9 mouse cellular contexts compared by ENCODE assay signal in the genomic region with DNA sequence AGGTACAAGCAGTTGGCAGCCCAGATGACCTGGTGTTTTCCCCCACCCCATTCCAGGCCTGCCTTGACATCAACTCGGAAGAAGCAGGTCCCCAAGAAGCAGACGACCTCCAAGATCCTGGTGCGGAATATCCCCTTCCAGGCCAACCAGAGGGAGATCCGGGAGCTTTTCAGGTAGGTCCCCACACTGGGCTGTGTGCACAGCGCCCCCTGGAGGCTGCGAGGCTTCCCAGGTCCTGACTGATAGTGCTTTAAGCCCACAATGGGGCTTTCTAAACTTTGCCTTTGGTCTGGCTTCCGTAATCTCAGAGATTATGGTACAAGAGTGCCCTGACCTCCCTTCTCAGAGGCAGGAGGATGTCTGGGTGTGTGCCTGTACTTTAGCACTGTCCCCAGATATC. TPM values are rescaled to one million over a fixed set of nuclear protein-coding genes. Genes with fewer than 3 reads are reported as not detected.
DNase-seq lines count a peak whose midpoint lies in the region; ATAC-seq and TF ChIP-seq lines count a peak whose summit lies in the region.
"Had no signal": no experiment of that assay in that cellular context is flagged by ENCODE, and none has a peak within 500 bp of the region (broad histone marks: within the 10 kb centered on the region; RNA-seq: fewer than 3 reads in every experiment).

No protein-coding gene starts in this region.

- H3K4me1 ChIP-seq in hindbrain, embryonic 11.5 days (replicated peaks; ENCODE audit: control insufficient read depth, insufficient read depth, low read length): 0 out of 2 replicates have a peak, but pooled peaks cover 2% of the 10 kb centered on the region
- peaks cover 31% of the 10 kb centered on the region for H3K4me1 ChIP-seq in hindbrain, embryonic 10.5 days (replicated peaks)
- peaks cover 11% of the 10 kb centered on the region for H3K4me1 ChIP-seq in thymus, adult 2 months (replicated peaks; ENCODE audit: control insufficient read depth, insufficient read depth, low read length)

- H3K9me3 ChIP-seq in hindbrain, embryonic 11.5 days (ENCODE audit: control insufficient read depth, low read length): no peaks in the 10 kb centered on the region
- no peaks in the 10 kb centered on the region for H3K9me3 ChIP-seq in hindbrain, embryonic 10.5 days
- H3K9me3 ChIP-seq: neural tube, embryonic 12.5 days had no signal

- 0 out of 2 replicates have a peak, but pooled peaks cover 3% of the 10 kb centered on the region for H3K36me3 ChIP-seq in hindbrain, embryonic 11.5 days (ENCODE audit: control insufficient read depth, insufficient read depth, low read length)
- peaks cover 63% of the 10 kb centered on the region for H3K36me3 ChIP-seq in hindbrain, embryonic 10.5 days
- peaks cover 5% of the 10 kb centered on the region for H3K36me3 ChIP-seq in thymus, adult 2 months (ENCODE audit: control insufficient read depth, insufficient read depth, low read length)

- H3K4me3 ChIP-seq in hindbrain, embryonic 11.5 days (ENCODE audit: low read depth, low read length): no peak overlapping the region
- H3K4me3 ChIP-seq in hindbrain, embryonic 10.5 days: no peak overlapping the region
- H3K4me3 ChIP-seq in thymus, adult 2 months (ENCODE audit: control insufficient read depth, insufficient read depth, low read length): no peak overlapping the region
- H3K4me3 ChIP-seq: neural tube, embryonic 12.5 days had no signal

- peak; percentile 59 for DNase-seq in hindbrain, embryonic 11.5 days (ENCODE audit: low spot score)
- DNase-seq in hindbrain, embryonic 10.5 days (ENCODE audit: low spot score): no peak
- DNase-seq in thymus, adult 2 months: peak; percentile 37
- no peak for DNase-seq in thymus, adult 18-20 months
- peak; percentile 40 for DNase-seq in induced T-regulatory cell, adult 2 months (ENCODE audit: low read depth)
- peak; percentile 81 for DNase-seq in thymus, postnatal 4 days
- DNase-seq in cerebellum, adult 11 months: no peak
- no peak for DNase-seq in cerebellum, adult 9-10 months

- 59% methylated on average over 7 of the region's 7 CpGs for WGBS in hindbrain, embryonic 11.5 days
- 55% methylated on average over 7 of the region's 7 CpGs for WGBS in hindbrain, embryonic 10.5 days
- WGBS in thymus, adult 2 months: 86% methylated on average over 7 of the region's 7 CpGs

- ATAC-seq in hindbrain, embryonic 11.5 days (ENCODE audit: low FRiP score): no peak

- no peak overlapping the region for H3K4me2 ChIP-seq in hindbrain, embryonic 11.5 days (replicated peaks; ENCODE audit: low read depth, low read length)
- H3K4me2 ChIP-seq: neural tube, embryonic 12.5 days had no signal

- H3K27ac ChIP-seq in hindbrain, embryonic 11.5 days (ENCODE audit: low read depth, low read length): no peak overlapping the region
- no peak overlapping the region for H3K27ac ChIP-seq in hindbrain, embryonic 10.5 days
- no peak overlapping the region for H3K27ac ChIP-seq in thymus, adult 2 months (ENCODE audit: control insufficient read depth, insufficient read depth, low read length)
- H3K27ac ChIP-seq: neural tube, embryonic 12.5 days had no signal

- H3K9ac ChIP-seq in hindbrain, embryonic 11.5 days (ENCODE audit: low read depth, low read length): no peak overlapping the region
- H3K9ac ChIP-seq: neural tube, embryonic 12.5 days had no signal

- no peaks in the 10 kb centered on the region for H3K27me3 ChIP-seq in hindbrain, embryonic 11.5 days (ENCODE audit: control insufficient read depth, insufficient read depth, low read length)
- peaks cover 24% of the 10 kb centered on the region; the same call in 1 of the 2 replicates for H3K27me3 ChIP-seq in hindbrain, embryonic 10.5 days (ENCODE audit: insufficient read depth, poor library complexity, severe bottlenecking)
- H3K27me3 ChIP-seq in thymus, adult 2 months (ENCODE audit: control insufficient read depth, insufficient read depth, low read length): no peaks in the 10 kb centered on the region
- H3K27me3 ChIP-seq: neural tube, embryonic 12.5 days had no signal

- no peak for TF ChIP-seq POLR2A in thymus, adult 2 months (IDR thresholded peaks at IDR 0.05; ENCODE audit: control insufficient read depth, extremely low read depth, insufficient read depth, low read length, poor library complexity)

- peak; percentile 83; the same call in 1 of the 2 replicates for TF ChIP-seq CTCF in thymus, adult 2 months (IDR thresholded peaks at IDR 0.05; ENCODE audit: borderline replicate concordance, control insufficient read depth, extremely low read depth, insufficient read depth, low read length, poor library complexity)

RNA-seq across cellular contexts. Expression of a gene that starts 27.7 kb away (rescaled TPM):
- polyA plus RNA-seq in hindbrain, embryonic 11.5 days (2014; fragmentation: Nextera tagmentation; extraction: Ambion mirVana): 23.0 and 28.7 TPM in 2 replicates
- polyA plus RNA-seq in hindbrain, embryonic 10.5 days (2016; fragmentation: Nextera tagmentation; extraction: Ambion mirVana): 27.6 and 31.9 TPM in 2 replicates
- polyA plus RNA-seq in thymus, adult 2 months (2012; rRNA removed): 19.6 and 29.2 TPM in 2 replicates

Comparison
In these comparisons a context has a peak if more than half of its experiments do, and no peak if none do; other contexts are left out.
1. DNase-seq: peak in hindbrain, embryonic 11.5 days (single experiment), thymus, adult 2 months (single experiment), induced T-regulatory cell, adult 2 months (single experiment) and thymus, postnatal 4 days (single experiment); none in hindbrain, embryonic 10.5 days (single experiment), thymus, adult 18-20 months (0 of 2), cerebellum, adult 11 months (single experiment) and cerebellum, adult 9-10 months (single experiment).